In the genomic region with DNA sequence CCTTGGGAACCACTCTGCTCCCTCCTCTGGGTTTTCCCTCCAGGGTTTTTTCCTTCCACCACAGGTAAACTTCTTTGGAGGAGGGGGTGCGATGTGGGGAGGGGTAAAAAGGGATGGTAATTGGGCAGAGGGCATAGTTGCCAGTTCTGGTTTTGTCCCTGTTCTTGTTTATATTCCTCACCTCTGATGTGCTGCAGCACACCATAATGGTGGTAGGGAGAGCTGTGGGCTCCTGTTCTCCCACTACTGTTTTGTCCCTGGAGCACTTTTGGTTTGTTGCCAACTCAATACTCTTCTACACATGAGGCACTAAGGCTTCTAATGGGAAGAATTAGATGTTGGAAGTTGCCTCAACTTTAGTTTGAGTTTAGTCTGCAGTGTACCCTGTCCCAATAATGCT, we compare ENCODE assay signal across 10 mouse cellular contexts. TPM values are rescaled to one million over a fixed set of nuclear protein-coding genes. Genes with fewer than 3 reads are reported as not detected.
DNase-seq lines count a peak whose midpoint lies in the region; ATAC-seq and TF ChIP-seq lines count a peak whose summit lies in the region.
"Had no signal": no experiment of that assay in that cellular context is flagged by ENCODE, and none has a peak within 500 bp of the region (broad histone marks: within the 10 kb centered on the region; RNA-seq: fewer than 3 reads in every experiment).

No protein-coding gene starts in this region.

- 9% methylated on average over 1 of the region's 1 CpGs for WGBS in cerebellum, adult 2 months
- 0% methylated on average over 1 of the region's 1 CpGs for WGBS in midbrain, embryonic 10.5 days

- no peak for TF ChIP-seq CTCF in cerebellum, adult 2 months (IDR thresholded peaks at IDR 0.05; ENCODE audit: borderline replicate concordance, insufficient read depth, low read depth, low read length)

- H3K4me3 ChIP-seq in cerebellum, adult 2 months (replicated peaks; ENCODE audit: insufficient read depth, low read depth, low read length) = peak overlapping the region; percentile 59
- H3K4me3 ChIP-seq in midbrain, embryonic 10.5 days = peak overlapping the region; percentile 64

- H3K4me1 ChIP-seq in cerebellum, adult 2 months (ENCODE audit: control insufficient read depth, insufficient read depth, low read length) = peaks cover 6% of the 10 kb centered on the region; the same call in 1 of the 2 replicates
- H3K4me1 ChIP-seq in midbrain, embryonic 10.5 days = peaks cover 25% of the 10 kb centered on the region
- H3K4me1 ChIP-seq: liver, embryonic 13.5 days had no signal

- no peaks in the 10 kb centered on the region for H3K36me3 ChIP-seq in midbrain, embryonic 10.5 days
- H3K36me3 ChIP-seq: liver, embryonic 13.5 days had no signal

- TF ChIP-seq POLR2A in cerebellum, adult 2 months (IDR thresholded peaks at IDR 0.05; ENCODE audit: borderline replicate concordance, insufficient read depth, low read length) = no peak

- no peaks in the 10 kb centered on the region for H3K27me3 ChIP-seq in cerebellum, adult 2 months (ENCODE audit: control insufficient read depth, insufficient read depth, low read length)
- H3K27me3 ChIP-seq in midbrain, embryonic 10.5 days (ENCODE audit: low read depth, poor library complexity, severe bottlenecking) = peaks cover 51% of the 10 kb centered on the region

- DNase-seq in cerebellum, adult 2 months = peak; percentile 43 to 51
- DNase-seq in right cerebral cortex, adult 18-20 months = peak; percentile 19
- no peak for DNase-seq in right cerebral cortex, adult 2 months (ENCODE audit: low spot score in 2 of 2)
- no peak for DNase-seq in midbrain, embryonic 10.5 days (ENCODE audit: low spot score)
- DNase-seq in urinary bladder, postnatal 14 days (ENCODE audit: low spot score) = no peak
- DNase-seq in lung, postnatal 10 days = no peak
- no peak for DNase-seq in adrenal gland, postnatal 10 days
- DNase-seq: adrenal gland, postnatal 14 days; liver, embryonic 13.5 days had no signal

- ATAC-seq in cerebellum, adult (ENCODE audit: insufficient number of reproducible peaks, low FRiP score, low TSS enrichment) = no peak

- H3K27ac ChIP-seq in cerebellum, adult 2 months (ENCODE audit: insufficient read depth, low read length) = 0 out of 2 replicates have a peak overlapping the region, but pooled peaks have one; percentile 12
- H3K27ac ChIP-seq in midbrain, embryonic 10.5 days (replicated peaks) = peak overlapping the region; percentile 39; the same call in 1 of the 2 replicates
- H3K27ac ChIP-seq: liver, embryonic 13.5 days had no signal

- no peaks in the 10 kb centered on the region for H3K9me3 ChIP-seq in midbrain, embryonic 10.5 days (replicated peaks)
- H3K9me3 ChIP-seq: liver, embryonic 13.5 days had no signal

RNA-seq across cellular contexts. Expression of a gene that starts 2.2 kb away (rescaled TPM):
- polyA plus RNA-seq in cerebellum, adult 2 months (2012; rRNA removed) = 57.5 and 57.7 TPM in 2 replicates
- polyA plus RNA-seq in midbrain, embryonic 10.5 days (2016; fragmentation: Nextera tagmentation; extraction: Ambion mirVana) = 0.30 and 0.31 TPM in 2 replicates
- under 1 TPM; 0.48 to 0.51 TPM for total RNA-seq in adrenal gland, postnatal 10 days (2021)

Comparison
In these comparisons a context has a peak if more than half of its experiments do, and no peak if none do; other contexts are left out.
1. DNase-seq: peak in cerebellum, adult 2 months (2 of 2) and right cerebral cortex, adult 18-20 months (single experiment); none in right cerebral cortex, adult 2 months (0 of 2), midbrain, embryonic 10.5 days (single experiment), urinary bladder, postnatal 14 days (single experiment), lung, postnatal 10 days (single experiment) and adrenal gland, postnatal 10 days (single experiment).
2. RNA of a gene that starts 2.2 kb away (polyA plus RNA-seq): 57.5 to 57.7 TPM in cerebellum, adult 2 months; 0.30 to 0.31 TPM in midbrain, embryonic 10.5 days; every median in the first group is over 10 times any median in the second.